Mouse (Mus musculus): Measurements from ENCODE around the gene Wwtr1. TPM values are rescaled to one million over a fixed set of nuclear protein-coding genes. Genes with fewer than 3 reads are reported as not detected.

Gene Wwtr1
- polyA plus RNA-seq, 2 experiments, result 0.93 to 1.5 TPM

DNA sequence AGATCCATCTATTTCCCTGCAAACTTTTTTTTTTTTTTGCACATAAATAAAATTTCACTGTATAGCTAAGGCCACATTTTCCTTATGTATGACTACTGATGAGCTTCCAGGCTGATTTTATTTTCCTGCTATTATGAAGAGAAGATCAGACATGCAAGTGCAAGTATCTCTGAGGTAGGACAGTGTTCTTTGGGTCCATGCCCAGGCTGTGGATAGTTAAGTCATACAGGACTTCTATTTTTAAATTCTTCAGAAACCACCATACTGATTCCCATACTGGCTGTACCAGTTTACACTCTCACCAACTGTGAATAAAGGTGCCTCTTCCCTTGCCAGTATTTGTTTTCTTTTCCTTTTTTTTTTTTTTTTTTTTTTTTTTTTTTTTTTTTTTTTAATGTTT is 48.6 kb downstream of the Wwtr1 start:
- DNase-seq (ENCODE audit: low read depth in 3 of 3, low spot score in 3 of 3) (no peak), ATAC-seq (ENCODE audit: insufficient read depth) (no peak)
- no peak for TF ChIP-seq CTCF (IDR thresholded peaks at IDR 0.05; ENCODE audit: low read depth)
- no peak for TF ChIP-seq EP300 (IDR thresholded peaks at IDR 0.05; ENCODE audit: low read depth)
- no peaks in the 10 kb centered on the region for H3K36me3 ChIP-seq (replicated peaks; ENCODE audit: control insufficient read depth, insufficient read depth, low read depth)
- H3K27ac ChIP-seq, result no peak overlapping the region
- no peaks in the 10 kb centered on the region for H3K27me3 ChIP-seq (ENCODE audit: control insufficient read depth, insufficient read depth, low read length)
- H3K4me3 ChIP-seq (ENCODE audit: insufficient read depth in 1 of 2, low read depth in 2 of 2, low read length in 2 of 2), result no peak overlapping the region
- H3K9ac ChIP-seq (replicated peaks), result no peak overlapping the region
- no peaks in the 10 kb centered on the region for H3K9me3 ChIP-seq (ENCODE audit: control insufficient read depth, low read length)
- H3K4me2 ChIP-seq (ENCODE audit: low read depth), result no peak overlapping the region
- no peaks in the 10 kb centered on the region for H3K4me1 ChIP-seq (replicated peaks; ENCODE audit: control insufficient read depth in 2 of 2, insufficient read depth in 2 of 2, low read length in 1 of 2)

DNA sequence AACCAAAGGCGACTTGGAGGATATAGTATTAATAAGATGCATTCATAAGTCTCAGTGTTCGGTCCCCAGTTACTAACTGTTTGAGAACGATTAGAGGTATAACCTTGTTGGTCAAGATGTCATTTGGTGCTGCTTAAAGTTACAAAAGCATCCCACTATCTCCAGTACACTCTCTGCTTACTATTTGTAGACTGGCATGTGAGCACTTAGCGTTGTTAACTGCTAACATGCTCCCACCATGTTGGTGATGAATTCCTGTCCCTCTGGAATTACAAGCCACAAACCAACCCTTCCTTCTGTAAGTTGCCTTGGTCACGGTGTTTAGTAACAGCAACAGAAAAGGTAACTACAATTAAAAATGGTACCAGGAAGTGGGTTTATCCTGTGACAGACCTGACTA is 52.6 kb downstream of the Wwtr1 start:
- Histone ChIP-seq H3K27ac (no peak overlapping the region), H3K9ac (replicated peaks) (no peak overlapping the region), H3K4me3 (ENCODE audit: insufficient read depth in 1 of 2, low read depth in 2 of 2, low read length in 2 of 2) (no peak overlapping the region), H3K9me3 (ENCODE audit: control insufficient read depth, low read length) (no peaks in the 10 kb centered on the region), H3K36me3 (replicated peaks; ENCODE audit: control insufficient read depth, insufficient read depth, low read depth) (no peaks in the 10 kb centered on the region), H3K27me3 (ENCODE audit: control insufficient read depth, insufficient read depth, low read length) (no peaks in the 10 kb centered on the region), H3K4me2 (ENCODE audit: low read depth) (no peak overlapping the region), H3K4me1 (replicated peaks; ENCODE audit: control insufficient read depth in 2 of 2, insufficient read depth in 2 of 2, low read length in 1 of 2) (no peaks in the 10 kb centered on the region)
- no peak for ATAC-seq (ENCODE audit: insufficient read depth)
- no peak for DNase-seq (ENCODE audit: low read depth in 3 of 3, low spot score in 3 of 3)
- TF ChIP-seq CTCF (IDR thresholded peaks at IDR 0.05; ENCODE audit: low read depth), result no peak
- TF ChIP-seq EP300 (IDR thresholded peaks at IDR 0.05; ENCODE audit: low read depth), result no peak
- WGBS (ENCODE audit: insufficient replicate concordance), result 63% methylated on average over 5 of the region's 5 CpGs

DNA sequence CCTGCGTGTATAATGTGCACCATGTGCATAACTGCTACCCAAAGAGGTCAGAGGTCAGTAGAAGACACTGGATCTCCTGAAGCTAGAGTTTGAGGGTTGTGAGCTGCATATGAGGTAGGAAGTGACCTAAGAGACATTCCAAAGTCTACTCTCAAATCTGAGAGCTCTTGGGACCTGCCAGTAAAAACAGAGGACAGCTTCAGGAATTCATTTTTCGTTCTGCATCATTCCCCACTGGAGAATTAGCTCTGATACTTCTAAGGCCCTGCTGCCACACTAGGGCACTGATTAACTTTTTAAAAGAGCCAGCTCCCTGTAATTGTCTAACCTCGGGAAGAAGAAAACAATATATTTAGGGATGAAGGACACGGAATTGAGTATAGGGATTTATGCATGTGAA is 53.8 kb downstream of the Wwtr1 start:
- Histone ChIP-seq H3K27ac (no peak overlapping the region), H3K9ac (replicated peaks) (no peak overlapping the region), H3K9me3 (ENCODE audit: control insufficient read depth, low read length) (no peaks in the 10 kb centered on the region), H3K4me2 (ENCODE audit: low read depth) (no peak overlapping the region), H3K27me3 (ENCODE audit: control insufficient read depth, insufficient read depth, low read length) (no peaks in the 10 kb centered on the region), H3K4me3 (ENCODE audit: insufficient read depth in 1 of 2, low read depth in 2 of 2, low read length in 2 of 2) (no peak overlapping the region), H3K4me1 (replicated peaks; ENCODE audit: control insufficient read depth in 2 of 2, insufficient read depth in 2 of 2, low read length in 1 of 2) (no peaks in the 10 kb centered on the region), H3K36me3 (replicated peaks; ENCODE audit: control insufficient read depth, insufficient read depth, low read depth) (no peaks in the 10 kb centered on the region)
- TF ChIP-seq EP300 (IDR thresholded peaks at IDR 0.05; ENCODE audit: low read depth) (no peak), CTCF (IDR thresholded peaks at IDR 0.05; ENCODE audit: low read depth) (no peak)
- no peak for DNase-seq (ENCODE audit: low read depth in 3 of 3, low spot score in 3 of 3)
- WGBS (ENCODE audit: insufficient replicate concordance), result 60% methylated on average over 4 of the region's 4 CpGs
- ATAC-seq (ENCODE audit: insufficient read depth), result no peak

DNA sequence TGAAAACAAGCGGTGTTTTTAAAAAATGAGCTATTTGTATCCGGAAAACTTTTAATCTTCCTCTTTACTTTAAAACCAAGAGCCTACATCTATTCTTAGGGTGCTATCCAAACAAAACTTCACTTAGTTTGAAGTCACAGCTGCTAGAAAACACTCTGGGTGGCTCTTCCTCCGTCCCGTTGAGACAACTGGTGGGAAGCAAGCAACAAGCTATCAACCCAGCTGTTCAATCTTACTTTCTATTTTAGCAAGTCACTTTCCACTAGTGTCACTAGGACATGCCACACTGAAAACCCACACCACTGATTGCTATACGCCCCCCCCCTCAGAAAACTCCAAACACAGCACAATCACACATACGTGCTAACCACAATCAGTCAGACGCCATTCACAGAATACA is 55.7 kb downstream of the Wwtr1 start:
- TF ChIP-seq EP300 (IDR thresholded peaks at IDR 0.05; ENCODE audit: low read depth) (no peak), CTCF (IDR thresholded peaks at IDR 0.05; ENCODE audit: low read depth) (no peak)
- H3K27ac ChIP-seq, result no peak overlapping the region
- no peaks in the 10 kb centered on the region for H3K27me3 ChIP-seq (ENCODE audit: control insufficient read depth, insufficient read depth, low read length)
- DNase-seq (ENCODE audit: low read depth in 3 of 3, low spot score in 3 of 3) (no peak), ATAC-seq (ENCODE audit: insufficient read depth) (no peak)
- 73% methylated on average over 7 of the region's 7 CpGs for WGBS (ENCODE audit: insufficient replicate concordance)
- no peaks in the 10 kb centered on the region for H3K9me3 ChIP-seq (ENCODE audit: control insufficient read depth, low read length)
- H3K4me1 ChIP-seq (replicated peaks; ENCODE audit: control insufficient read depth in 2 of 2, insufficient read depth in 2 of 2, low read length in 1 of 2), result no peaks in the 10 kb centered on the region
- no peak overlapping the region for H3K9ac ChIP-seq (replicated peaks)
- no peaks in the 10 kb centered on the region for H3K36me3 ChIP-seq (replicated peaks; ENCODE audit: control insufficient read depth, insufficient read depth, low read depth)
- no peak overlapping the region for H3K4me2 ChIP-seq (ENCODE audit: low read depth)
- no peak overlapping the region for H3K4me3 ChIP-seq (ENCODE audit: insufficient read depth in 1 of 2, low read depth in 2 of 2, low read length in 2 of 2)

DNA sequence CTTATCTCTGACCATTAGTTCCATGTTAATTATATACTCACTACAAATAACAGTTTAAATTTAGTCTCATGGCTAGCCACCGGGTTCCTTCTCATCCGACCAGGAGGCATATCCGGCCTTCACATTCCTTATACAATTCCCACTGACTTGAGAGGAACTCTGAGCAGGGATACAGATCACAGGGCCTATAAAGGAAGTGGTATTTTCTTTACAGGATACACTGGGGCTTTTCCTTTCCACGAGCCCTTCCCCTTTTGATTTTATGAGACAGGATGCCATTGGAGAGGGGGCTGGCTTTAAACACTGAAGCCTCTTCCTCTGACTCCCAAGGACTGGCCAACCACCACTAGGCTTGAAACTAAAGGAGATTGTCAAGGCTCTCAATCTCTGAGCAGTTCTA is 59.6 kb downstream of the Wwtr1 start:
- no peak for ATAC-seq (ENCODE audit: insufficient read depth)
- H3K27me3 ChIP-seq (ENCODE audit: control insufficient read depth, insufficient read depth, low read length), result no peaks in the 10 kb centered on the region
- 45% methylated on average over 4 of the region's 4 CpGs for WGBS (ENCODE audit: insufficient replicate concordance)
- H3K36me3 ChIP-seq (replicated peaks; ENCODE audit: control insufficient read depth, insufficient read depth, low read depth), result no peaks in the 10 kb centered on the region
- no peaks in the 10 kb centered on the region for H3K9me3 ChIP-seq (ENCODE audit: control insufficient read depth, low read length)
- no peak overlapping the region for H3K27ac ChIP-seq
- no peaks in the 10 kb centered on the region for H3K4me1 ChIP-seq (replicated peaks; ENCODE audit: control insufficient read depth in 2 of 2, insufficient read depth in 2 of 2, low read length in 1 of 2)
- DNase-seq (ENCODE audit: low read depth in 3 of 3, low spot score in 3 of 3), result no peak
- H3K9ac ChIP-seq (replicated peaks), result no peak overlapping the region
- TF ChIP-seq EP300 (IDR thresholded peaks at IDR 0.05; ENCODE audit: low read depth), result no peak
- TF ChIP-seq CTCF (IDR thresholded peaks at IDR 0.05; ENCODE audit: low read depth), result no peak
- H3K4me3 ChIP-seq (ENCODE audit: insufficient read depth in 1 of 2, low read depth in 2 of 2, low read length in 2 of 2), result no peak overlapping the region
- no peak overlapping the region for H3K4me2 ChIP-seq (ENCODE audit: low read depth)

DNA sequence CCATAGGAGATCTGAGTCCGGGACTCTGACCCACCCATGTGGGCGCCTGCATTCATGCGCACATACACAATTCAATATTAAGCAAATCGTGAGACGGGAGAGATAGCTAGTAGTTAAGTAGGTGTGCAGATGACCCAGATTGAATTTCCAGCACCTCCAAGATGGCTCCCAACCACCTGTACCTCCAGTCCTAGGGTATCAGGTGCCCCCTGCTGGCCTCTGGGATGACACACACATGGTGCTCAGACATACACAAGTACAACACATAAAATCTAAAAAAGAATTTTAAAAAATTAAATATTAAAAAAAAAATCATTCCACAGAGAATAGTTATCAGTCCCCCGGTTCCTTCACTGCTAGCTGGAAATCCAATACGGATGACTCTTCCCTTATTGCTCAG is 60.7 kb downstream of the Wwtr1 start:
- no peak for ATAC-seq (ENCODE audit: insufficient read depth)
- WGBS (ENCODE audit: insufficient replicate concordance), result 72% methylated on average over 7 of the region's 7 CpGs
- TF ChIP-seq EP300 (IDR thresholded peaks at IDR 0.05; ENCODE audit: low read depth) (no peak), CTCF (IDR thresholded peaks at IDR 0.05; ENCODE audit: low read depth) (no peak)

More for the DNA sequence above, 60.7 kb downstream of the Wwtr1 start:
- H3K4me1 ChIP-seq (replicated peaks; ENCODE audit: control insufficient read depth in 2 of 2, insufficient read depth in 2 of 2, low read length in 1 of 2), result no peaks in the 10 kb centered on the region
- no peak for DNase-seq (ENCODE audit: low read depth in 3 of 3, low spot score in 3 of 3)
- no peaks in the 10 kb centered on the region for H3K9me3 ChIP-seq (ENCODE audit: control insufficient read depth, low read length)
- H3K27me3 ChIP-seq (ENCODE audit: control insufficient read depth, insufficient read depth, low read length), result no peaks in the 10 kb centered on the region
- no peak overlapping the region for H3K4me2 ChIP-seq (ENCODE audit: low read depth)
- H3K27ac ChIP-seq, result no peak overlapping the region
- no peaks in the 10 kb centered on the region for H3K36me3 ChIP-seq (replicated peaks; ENCODE audit: control insufficient read depth, insufficient read depth, low read depth)
- no peak overlapping the region for H3K9ac ChIP-seq (replicated peaks)
- H3K4me3 ChIP-seq (ENCODE audit: insufficient read depth in 1 of 2, low read depth in 2 of 2, low read length in 2 of 2), result no peak overlapping the region

Measured in liver, embryonic 14.5 days (tissue).